Mouse (Mus musculus) CD4-positive, CD25-positive, alpha-beta regulatory T cell, adult 4 months (primary cell): ENCODE results near the gene Myo7a. TPM values are rescaled to one million over a fixed set of nuclear protein-coding genes. Genes with fewer than 3 reads are reported as not detected.

Experiments
- ATAC-seq: one replicate; pipeline ENCODE4 v1.8.0; 2017
- polyA plus RNA-seq, 2 experiments: library from polyadenylated mRNA; unstranded; fragments of 100-300 nt; shearing (Covaris generic); gene quantifications; one replicate each; pipeline ENCODE4 v1.2.1; 2017

The Myo7a gene
- polyA plus RNA-seq, 2 experiments from 2014 or later = 1.0 to 3.1 TPM

DNA sequence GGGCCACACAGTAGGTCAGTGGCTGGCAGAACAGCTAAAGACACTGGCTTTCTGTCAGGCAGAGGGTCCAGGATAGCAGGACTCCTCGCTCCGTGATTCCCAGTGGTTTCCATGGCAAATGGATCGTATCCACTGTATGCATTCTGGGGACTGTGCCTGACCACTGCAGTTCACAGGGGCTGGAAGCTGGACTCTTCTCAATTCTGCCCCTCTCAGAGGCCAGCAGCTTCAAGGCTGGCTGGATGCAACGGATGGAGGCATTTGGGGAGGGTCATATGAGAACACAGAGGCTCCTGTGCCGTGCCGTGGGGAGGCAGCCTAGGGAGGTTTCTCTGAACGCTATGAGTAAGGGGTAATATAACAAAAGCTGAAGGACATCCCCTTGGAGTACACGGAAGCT, 22.9 kb upstream of the Myo7a start:
- no peak for ATAC-seq

DNA sequence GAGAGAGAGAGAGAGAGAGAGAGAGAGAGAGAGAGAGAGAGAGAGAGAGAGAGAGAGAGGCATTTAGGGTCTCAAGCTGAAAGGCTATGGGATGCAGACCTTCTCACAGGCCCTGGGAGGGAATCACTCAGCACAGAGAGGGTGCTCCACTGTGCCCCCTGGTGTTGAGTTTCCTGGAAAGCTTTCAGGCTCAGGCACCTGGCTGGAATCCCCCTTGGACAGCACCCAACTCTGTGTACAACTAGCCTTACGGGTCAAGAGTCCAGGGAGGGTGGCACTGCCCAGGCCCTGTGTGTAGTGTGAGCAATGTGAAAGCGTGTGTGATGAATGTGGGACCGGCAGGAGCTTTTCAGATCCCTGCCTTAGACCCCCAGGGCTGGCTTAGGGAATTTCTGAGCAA, 21.9 kb upstream of the Myo7a start:
- no peak for ATAC-seq

DNA sequence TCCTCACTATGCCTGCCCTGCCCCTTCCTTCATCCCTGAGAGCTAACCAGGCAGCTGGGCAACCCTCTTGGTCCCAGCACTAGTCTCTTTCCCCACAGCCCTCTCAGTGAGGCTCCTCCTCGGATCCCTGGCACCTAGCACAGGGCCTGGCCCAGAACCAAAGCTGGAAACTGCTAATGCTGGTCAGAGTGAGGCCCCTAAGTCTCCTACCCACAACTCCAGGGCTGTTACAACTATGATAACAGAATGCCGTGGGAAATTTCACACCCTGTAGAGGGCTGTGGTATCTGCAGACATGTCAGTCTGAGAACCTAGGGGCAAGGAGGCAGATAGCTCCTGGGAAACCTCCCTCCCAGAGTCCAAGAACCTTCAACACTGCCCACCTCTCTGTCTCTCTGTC, 21.3 kb upstream of the Myo7a start:
- no peak for ATAC-seq

DNA sequence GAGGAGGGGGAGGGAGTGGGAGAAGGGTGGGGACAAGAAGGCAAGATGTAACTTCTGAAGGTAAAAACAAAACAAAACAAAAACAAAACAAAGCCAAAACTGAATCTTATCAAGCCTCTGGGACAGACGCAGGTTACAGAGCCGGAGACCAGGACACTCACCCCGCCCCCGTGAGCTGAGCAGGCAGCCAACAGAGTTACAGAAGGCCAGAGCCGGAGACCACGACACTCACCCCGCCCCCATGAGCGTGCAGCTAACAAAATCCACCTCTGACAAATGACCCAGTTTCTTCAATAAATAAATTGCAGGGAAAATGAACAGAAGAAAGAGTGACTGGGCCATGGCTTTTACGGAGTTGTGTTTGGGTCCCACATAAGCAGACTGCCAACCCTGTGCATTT, 19.9 kb upstream of the Myo7a start:
- no peak for ATAC-seq

DNA sequence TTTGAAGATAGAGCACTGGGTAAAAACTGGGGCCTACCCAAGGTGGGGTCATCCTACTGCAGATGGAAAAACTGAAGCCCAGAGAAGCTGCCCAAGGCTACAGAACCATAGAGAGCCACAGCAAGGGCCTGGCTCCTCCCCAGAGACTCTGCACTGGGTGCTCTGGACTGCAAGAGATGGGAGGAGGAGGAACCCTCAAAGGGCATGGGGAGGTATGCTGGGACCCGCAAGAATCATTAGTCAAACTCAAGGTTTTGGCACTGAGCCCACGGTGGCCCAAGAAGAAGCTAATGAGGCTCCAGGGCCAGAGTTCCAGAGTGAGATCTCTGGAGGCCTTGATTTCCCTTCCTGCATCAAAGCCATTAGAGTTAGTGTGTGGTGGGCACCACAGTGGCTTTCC, 18.7 kb upstream of the Myo7a start:
- ATAC-seq = no peak

DNA sequence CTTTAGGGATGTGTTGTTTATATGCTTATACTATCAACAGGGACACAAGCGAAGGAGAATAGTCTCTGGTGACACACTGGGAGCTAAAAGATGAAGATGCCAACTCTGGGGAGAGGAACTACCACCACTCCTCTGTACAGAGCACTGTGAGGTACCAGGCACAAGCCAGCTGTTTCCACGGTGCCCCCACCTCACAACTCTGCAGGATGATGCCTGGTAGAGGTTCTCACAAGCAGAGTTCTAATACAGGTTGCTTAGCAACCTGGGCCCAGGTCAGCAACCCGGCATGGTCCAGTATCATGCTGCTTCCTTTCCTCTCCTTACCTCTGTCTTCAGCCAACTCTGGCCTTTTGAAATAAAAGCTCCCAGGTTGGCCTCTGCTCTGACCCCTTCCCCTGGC, 18.3 kb upstream of the Myo7a start:
- no peak for ATAC-seq

DNA sequence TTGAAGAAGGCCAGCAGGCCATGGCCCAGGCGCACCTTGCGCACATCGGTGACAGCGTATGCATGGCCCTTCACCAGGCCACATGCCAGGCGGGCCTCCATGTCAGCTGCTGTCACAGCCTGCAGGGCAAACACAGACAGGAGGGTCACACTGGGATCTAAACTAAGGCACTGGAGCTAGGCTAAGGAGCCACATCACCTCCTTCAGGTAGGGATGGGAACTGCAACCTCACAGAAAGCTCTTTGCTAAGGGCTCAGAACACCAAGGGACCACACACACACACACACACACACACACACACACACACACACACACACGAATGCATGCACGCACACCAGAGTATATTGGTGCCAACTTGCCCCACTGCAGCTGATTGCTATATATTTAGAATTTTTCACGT, 12.4 kb upstream of the Myo7a start:
- ATAC-seq = no peak

DNA sequence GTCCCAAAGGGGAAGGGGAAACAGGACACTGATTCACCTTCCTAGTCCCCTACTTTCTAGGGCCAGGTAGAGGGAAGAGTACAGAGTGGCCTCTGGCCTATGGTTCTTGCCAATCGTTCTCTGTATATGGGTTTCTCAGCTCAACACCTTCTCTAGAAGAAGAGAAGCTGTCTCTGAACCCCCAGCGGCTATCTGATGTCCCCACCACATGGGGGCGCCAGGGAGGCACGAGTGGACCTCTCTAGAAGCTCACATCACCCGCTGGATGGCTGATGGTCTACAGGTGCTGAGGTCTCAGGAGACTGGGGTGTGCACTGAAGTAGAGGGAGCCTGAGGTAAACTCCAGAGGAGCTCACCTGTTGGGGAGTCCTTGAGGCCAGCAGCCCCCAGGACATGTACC, 6.1 kb upstream of the Myo7a start:
- ATAC-seq = no peak

DNA sequence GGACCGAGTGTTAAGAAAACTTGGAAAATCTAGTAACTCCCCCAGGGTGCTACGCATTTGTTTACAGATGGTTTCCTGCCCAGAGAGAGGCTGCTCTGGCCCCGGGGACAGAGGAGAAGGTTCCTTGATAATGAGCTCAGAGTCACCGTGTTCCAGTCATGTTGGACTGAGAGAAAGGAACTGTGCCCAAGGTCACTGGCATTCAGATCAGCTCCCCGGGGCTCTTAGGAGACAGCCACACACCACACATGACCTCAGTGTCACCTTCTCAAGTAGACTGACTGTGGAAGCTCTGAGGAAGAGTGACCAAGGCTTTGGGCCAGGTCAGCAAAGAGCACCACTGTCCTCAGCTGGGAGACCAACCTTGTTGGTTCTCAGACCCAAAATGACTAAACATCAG, 5.4 kb upstream of the Myo7a start:
- ATAC-seq = no peak

DNA sequence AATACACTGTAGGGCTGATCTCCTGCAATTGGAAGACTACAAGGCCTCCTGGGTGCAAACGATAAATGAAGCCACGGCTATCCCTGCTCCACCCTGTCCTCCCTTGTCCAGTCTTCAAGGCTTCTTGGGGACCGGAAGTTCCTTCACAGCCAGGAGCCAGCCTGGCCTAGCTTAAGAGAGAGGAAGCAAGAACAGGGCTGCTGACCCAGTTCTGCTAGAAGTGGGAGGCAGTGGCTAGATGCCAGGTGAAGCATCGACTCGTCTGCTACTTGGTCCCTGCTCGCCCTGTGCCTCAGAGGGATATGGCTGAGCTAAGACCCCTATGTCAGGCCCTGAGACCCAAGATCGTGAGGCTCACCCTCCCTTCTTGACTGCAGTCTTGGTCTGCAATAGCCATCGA, 2.3 kb upstream of the Myo7a start:
- no peak for ATAC-seq

DNA sequence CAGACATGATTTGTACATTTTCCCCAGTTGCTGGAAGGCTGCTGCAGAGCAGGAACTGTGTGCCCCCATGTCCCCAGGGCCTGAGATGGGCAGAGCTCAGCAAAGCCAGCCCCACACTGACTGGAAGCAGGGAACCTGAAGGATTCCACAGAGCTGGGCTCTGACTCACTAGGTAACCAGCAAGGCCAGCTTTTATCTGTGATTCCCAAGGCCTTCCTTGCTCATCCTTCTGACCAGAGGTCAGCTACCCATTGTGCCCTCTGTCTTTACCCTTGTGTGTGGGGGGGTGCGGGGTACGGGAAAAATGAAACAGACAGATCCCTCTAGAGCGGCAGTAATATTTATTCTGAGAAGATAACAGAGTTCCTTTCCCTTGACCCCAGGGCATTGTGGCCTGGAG, 1.9 kb upstream of the Myo7a start:
- ATAC-seq = no peak

DNA sequence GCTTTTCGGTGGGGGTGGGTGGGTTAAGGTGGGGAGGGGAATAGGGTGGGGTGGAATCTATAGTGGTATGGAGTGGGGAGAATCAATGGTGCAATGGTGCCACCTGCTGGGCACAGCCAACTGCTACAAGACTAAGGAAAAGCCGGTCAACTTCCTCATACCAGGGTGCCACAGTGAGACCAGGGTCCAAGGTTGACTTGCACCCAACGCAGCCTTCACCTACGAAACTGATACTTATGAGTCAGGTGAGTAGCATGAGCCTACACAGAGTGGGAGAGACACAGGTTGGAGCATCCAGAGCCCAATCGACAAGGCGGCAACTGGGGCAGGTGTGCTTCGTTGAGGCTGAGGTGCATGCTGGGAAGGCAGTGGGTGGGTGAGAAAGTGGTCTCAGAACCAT, 1.0 kb upstream of the Myo7a start:
- ATAC-seq = peak; percentile 96

DNA sequence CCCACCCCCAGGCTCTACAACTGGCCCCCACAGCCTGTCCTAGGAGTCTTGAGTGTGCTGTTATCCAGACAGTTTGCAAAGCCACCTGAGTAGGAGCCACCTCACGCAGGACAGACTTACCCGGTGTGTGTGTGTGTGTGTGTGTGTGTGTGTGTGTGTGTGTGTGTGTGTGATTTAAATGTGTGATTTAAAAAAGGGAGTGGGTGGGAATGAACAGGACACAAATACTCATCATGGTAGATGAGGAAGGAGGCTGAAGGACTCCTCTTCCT, 573 bp upstream of the Myo7a start:
- no peak for ATAC-seq

DNA sequence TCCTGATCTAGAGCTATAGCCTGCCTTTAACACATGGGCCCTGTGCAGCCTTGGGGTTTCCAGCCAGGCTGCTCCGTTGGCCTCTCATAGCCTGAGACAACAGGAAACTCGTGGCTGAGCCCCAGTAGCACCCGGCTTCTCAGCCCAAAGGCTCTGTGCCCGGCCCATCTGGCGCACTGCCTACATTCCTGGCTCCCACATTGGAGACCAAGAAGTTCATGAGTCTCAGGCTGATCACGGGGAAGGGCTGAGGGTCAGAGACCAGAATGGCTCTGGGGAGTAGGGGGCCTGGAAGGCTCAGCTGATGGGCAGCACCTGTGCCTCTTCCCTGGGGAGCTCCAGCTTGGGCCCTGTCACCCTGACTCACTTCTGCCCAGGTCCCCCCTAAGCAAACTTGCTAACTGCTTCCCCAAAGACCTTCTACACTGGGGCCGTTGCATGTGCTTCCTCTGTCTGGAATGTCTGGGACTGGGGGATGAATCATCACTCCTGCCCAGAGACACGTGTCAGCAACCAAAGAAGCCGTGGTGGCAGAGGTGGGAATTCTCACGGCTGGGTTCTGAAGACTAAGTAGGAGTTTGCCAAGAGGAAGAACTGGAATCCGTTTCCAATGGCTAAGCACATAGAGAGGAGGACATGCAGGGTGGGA, 2.2 kb downstream of the Myo7a start:
- ATAC-seq = no peak

DNA sequence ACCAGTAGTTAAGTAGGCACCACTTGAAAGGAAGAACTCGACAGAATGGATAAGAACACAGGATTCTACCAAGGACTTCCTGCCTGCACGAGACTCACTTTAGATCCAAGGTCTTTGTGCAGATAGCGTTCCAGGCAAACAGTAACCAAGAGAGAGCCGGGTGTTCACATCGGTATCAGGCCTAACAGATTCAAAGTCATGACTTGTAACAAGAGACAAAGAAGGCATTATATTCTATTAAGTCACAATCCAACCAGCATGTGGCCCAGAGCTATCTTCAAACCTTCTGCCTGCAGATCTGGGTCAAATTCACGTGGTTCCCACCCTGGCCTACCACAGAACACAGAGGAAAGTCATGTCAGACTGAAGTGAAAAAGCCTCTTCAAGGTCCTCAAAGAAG, 4.7 kb downstream of the Myo7a start:
- no peak for ATAC-seq

DNA sequence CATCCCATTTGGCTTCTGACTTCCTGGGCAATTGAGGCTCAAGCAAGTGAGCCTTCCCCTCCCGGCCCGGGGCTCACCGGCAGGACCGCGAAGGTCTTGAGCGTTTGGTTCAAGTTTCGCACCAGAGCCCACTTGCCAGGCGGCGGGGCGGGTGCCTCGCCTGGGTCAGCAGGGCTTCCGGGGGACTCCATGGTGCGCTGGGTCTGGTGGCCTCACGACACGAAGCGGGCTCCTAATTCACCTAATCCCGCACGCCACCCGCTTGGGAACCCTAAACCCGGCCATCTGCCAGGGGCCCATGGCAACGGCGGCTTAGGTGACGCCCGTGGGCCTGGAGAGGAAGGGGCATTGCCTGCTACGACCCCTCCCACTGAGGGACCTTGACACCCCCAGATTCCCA, 8.1 kb downstream of the Myo7a start:
- ATAC-seq = no peak

DNA sequence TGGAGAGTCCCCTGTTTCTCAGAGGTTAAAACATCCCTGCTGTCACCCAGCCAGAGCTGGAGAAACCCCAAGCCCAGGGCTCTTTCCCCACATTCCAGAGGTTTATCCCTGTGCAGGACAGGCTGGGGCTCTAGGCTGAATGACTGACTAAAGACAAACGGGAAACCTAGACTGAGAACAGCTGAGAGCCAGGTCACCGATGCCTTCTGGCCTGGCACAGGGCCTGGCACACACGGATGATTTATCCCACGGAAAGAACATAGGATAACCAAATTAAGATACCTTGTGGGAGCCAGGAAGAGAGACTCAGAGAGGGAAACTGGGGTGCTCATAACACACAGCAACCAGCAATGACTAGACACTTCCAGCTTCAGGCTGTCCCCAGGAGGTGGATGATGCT, 9.6 kb downstream of the Myo7a start:
- no peak for ATAC-seq

DNA sequence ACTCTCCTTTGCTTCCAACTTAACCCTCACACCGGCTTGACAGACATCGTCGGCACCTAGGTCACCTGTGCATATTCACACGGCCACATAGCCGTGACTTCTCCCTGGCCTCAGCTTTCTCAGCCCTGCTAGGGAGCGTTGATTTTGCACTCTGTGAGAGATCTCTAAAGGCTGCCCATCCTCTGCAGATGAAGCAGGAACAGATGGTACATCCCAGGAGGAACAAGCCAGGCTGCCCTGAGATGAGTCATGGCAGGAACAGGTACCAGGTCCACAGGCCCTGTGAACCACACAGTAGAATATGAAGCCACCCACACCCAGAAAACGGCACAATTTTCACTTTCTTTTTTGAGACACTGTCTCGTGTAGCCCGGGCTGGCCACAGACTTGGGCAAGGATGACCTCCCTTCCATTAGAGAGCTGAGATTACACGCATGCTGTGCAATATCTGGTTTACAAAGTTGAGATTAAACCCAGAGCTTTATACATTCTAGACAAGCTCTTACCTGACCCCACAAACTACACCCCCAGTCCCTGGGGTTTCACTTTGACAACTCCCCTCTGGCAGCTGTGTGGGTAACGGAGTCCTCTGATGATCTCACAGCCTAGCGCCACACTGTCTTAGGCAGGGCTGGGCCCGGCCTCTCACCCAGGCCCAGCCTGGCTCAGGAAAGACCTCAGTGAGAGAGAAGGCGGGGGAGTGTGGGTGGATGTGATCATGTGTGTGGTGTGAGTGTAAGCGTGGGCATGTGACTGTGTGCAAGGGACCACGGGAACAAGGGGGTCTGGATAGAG, 10.5 kb downstream of the Myo7a start:
- peak; percentile 88 for ATAC-seq

DNA sequence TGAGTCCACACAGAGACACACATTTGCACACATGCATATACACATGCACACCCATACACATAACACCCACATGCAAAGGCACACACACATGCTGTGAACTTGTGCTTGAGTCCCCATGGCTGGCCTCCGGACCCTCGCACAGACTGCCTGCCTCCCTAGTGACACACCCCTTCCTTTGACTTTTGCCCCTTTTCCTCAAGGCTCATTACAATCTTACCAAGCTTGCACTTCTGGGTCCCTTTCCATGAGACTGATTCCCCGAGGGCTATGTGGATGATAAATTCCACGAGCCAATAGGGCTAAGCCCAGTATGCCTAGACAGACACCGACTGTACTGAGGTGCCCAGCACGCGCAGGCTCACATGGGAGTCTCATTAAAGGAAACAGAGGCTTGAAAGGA, 13.1 kb downstream of the Myo7a start:
- ATAC-seq = no peak

DNA sequence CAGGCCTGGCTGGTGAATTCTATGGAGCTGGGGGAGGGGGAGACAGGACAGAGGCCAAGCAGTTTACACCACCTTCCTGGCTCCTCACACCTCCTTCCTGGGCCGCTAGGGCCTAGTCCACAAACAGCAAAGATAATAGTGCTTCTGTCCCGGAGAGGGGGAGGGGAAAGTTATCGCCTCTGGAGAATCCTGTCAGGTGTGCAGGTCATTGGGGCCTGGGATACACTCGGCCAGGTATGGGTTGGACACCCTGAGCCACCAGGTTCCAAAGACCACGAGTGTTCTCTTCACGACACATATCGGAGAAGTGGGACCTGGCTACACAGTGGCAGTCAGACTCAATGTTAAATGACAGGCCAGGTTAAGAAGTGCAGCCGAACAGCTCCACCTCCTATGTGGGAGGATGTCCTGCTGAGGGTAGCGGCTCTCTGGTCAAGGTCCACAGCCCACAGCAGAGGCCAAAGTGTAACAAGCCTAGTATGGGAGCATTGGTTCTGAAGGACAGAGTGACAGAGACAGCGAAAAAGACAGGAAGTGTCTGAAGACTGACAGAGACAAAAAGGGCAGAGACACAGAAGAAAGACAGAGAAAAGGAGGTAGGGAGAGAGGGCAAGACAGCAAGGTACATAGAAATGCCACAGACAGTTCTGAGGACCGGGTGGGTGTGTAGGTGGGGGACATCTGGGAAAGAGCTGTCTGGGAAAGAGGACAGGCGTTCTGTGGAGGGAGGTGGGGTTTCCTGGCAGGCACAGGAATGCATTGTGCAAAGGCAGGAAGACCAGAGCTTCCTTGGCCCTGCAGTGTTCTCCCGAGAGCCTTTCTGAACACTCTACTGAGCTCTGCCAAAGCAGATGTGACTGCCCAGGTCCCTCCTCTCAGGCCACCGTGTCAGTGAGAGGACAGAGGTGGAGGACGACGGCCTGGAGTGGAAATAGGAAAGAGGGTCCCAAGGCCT, 14.6 kb downstream of the Myo7a start:
- ATAC-seq = no peak

DNA sequence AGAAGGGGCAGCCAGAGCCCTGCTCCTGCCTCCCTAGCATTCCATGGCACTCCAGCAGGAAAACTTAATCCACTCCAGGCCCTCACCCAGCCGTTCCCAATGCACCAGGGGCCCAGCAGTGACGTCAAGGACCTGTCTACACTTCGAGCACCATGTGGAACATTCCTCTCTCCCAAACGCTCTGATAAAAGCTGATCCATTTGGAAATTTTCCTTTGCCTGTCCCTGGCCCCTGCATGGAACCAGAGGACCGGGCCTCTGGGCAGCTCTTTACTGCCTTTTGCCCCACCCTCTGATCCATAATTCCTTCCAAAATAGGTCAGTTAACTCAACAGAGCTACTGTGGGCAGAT, 15.4 kb downstream of the Myo7a start:
- ATAC-seq = no peak

DNA sequence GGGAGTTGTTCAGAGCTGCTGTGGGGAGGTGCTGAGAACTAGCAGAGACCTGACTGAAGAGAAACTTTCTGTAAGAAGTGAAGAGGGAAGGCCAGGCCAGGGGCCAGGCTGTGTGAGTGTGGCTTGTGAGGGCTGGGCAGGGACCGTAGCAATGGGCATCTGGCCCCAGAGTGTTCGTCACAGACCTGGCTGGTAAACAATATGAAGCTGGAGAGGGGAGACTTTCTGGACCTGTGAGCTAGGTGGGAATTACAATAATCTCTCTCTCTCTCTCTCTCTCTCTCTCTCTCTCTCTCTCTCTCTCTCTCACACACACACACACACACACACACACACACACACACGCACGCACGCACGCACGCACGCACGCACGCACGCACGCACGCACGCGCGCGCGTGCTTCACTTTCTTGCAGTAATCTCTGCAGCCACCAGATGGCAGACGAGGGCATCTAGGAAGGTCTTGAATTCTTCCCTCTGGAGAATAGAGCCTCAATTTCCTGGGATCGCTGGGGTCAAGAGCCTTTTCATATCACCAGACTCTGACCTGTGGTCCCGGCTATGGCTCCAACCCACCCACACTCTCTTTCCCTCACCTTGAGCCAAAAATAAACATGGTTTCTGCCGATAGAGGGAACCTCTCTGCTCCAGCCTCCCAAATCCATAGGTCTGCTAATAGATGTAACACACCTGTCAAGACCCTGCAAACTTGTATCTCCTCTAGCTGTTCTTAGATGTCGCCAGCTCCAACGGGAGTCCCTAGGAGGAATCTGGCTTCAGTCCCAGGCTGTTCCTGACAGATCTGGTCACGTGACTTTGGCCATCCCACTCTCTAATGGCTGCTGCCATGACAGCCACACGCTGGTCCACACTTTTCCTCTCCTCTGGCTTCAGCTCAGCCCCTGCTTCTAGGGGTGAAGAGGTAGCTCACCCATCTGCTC, 16.1 kb downstream of the Myo7a start:
- peak; percentile 75 for ATAC-seq

DNA sequence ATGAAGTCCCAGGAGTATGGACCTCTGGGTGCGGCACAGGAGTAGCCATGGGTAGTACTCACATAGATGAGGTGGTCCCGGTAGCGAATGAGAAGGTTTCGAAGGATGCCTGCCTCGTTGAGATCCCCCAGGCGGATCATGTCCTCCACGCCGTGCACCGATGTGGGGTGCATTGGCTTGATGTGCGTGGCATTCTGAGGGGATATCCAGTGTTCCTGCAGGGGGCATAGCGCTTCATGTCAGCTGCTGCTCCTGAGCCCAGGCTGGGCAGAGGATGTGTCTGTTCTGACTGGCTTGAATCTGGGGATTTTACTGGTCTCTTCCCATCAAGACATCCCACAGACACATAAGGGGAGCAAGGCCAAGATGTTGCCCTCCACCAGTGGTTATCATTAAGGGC, 16.8 kb downstream of the Myo7a start:
- no peak for ATAC-seq
